Mouse (Mus musculus) ES-Bruce4 (cell line): ENCODE data around the gene Msantd1. TPM values are rescaled to one million over a fixed set of nuclear protein-coding genes. Genes with fewer than 3 reads are reported as not detected.
A peak's percentile ranks its signal among the peaks of the same experiment; 100 is the strongest.
"Not testable (repeated sequence)": the region's sequence is repeated elsewhere in the genome, so short reads cannot be mapped to it uniquely, and the experiment has no call there.

Experiments used
- H3K27ac ChIP-seq: 2 replicates; pipeline ENCODE4 v1.5.1; 2012; ENCODE audit warnings: low read length, inconsistent platforms; ENCODE audit not compliant: insufficient read depth
- H3K27me3 ChIP-seq: 2 replicates; pipeline ENCODE4 v1.6.1; 2012; ENCODE audit warnings: mild to moderate bottlenecking, low read length, inconsistent platforms; ENCODE audit not compliant: control insufficient read depth, poor library complexity, insufficient read depth, severe bottlenecking
- H3K36me3 ChIP-seq: 2 replicates; pipeline ENCODE4 v1.6.1; 2012; ENCODE audit warnings: inconsistent platforms, mild to moderate bottlenecking, low read length, moderate library complexity; ENCODE audit not compliant: control insufficient read depth, poor library complexity, insufficient read depth, severe bottlenecking
- H3K4me1 ChIP-seq: one replicate; pipeline ENCODE4 v1.8.1; 2011; ENCODE audit warnings: low read length; ENCODE audit not compliant: control insufficient read depth, insufficient read depth
- H3K4me3 ChIP-seq: 2 replicates; pipeline ENCODE4 v1.5.1; 2011; ENCODE audit warnings: low read depth, mild to moderate bottlenecking, low read length
- H3K9ac ChIP-seq: 2 replicates; pipeline ENCODE4 v1.6.1; 2012; ENCODE audit warnings: low read depth, mild to moderate bottlenecking, inconsistent platforms; ENCODE audit not compliant: poor library complexity, severe bottlenecking
- H3K9me3 ChIP-seq: replicated peaks from 2 replicates; pipeline ENCODE4 v1.6.1; 2012; ENCODE audit warnings: mild to moderate bottlenecking, low read length, inconsistent platforms; ENCODE audit not compliant: control insufficient read depth, poor library complexity, insufficient read depth, severe bottlenecking
- CTCF ChIP-seq: IDR thresholded peaks from one replicate; pipeline ENCODE4 v1.8.1; 2011; ENCODE audit warnings: low read depth, low read length
- EP300 ChIP-seq: IDR thresholded peaks from 2 replicates; pipeline ENCODE4 v1.6.1; 2011; ENCODE audit warnings: low read depth, low read length; ENCODE audit not compliant: insufficient read depth
- POLR2A ChIP-seq: IDR thresholded peaks from one replicate; pipeline ENCODE4 v1.8.1; 2011; ENCODE audit warnings: low read length; ENCODE audit not compliant: insufficient read depth
- polyA plus RNA-seq: library from polyadenylated mRNA; stranded (reverse); fragments of >200 nt; gene quantifications from 2 replicates; pipeline ENCODE4 v1.2.4, GENCODE M21; 2011; ENCODE audit warnings: low read depth; ENCODE audit not compliant: missing spikeins, insufficient read depth, insufficient read length

Gene Msantd1
- polyA plus RNA-seq = 1.4 TPM in 1 of 2 replicates, not detected in the other

DNA sequence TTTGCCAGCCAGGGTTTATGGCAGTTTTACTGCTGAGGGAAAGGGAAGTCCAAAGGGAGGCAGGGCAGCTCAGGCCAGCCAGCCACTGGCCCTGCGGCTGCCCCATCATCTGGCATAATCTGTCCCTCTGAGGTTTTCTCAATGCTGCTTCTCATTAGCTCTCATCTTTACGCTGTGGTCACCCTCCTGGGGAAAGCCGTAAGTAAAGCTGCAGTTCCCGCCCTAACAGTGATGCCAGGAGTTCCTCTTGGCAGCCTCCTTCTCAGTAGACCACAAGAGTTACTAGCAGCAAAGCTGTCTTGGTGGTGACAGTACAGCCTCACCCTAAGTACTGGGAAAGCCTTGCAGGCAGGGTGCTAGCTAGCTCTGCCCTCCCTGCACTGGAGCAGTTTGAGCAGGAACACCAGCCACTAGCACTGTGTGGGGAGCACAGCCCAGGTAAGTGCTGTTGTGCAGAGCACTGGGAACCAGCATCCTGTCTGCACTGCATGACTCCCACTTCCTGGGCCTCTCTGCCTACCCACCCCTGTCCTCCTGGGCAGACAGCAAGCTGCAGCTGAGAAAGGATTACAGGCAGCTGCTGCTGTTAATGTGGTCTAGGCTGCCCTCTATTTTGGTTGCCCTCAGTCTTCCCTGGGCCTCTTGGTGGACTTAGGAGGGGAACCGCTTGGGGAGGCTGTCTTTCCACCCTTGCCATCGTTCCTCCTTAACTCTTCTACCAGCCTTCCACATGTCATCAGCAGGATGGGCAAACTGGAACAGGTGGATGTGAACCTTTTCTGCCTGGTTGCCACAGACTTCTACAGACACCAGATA, at the start of gene Msantd1:
Msantd1 (plus strand) TSS at position 103 of the 816 bp plus-strand sequence.
- H3K27ac ChIP-seq = no peak within 1 kb of the TSS
- no peaks in the 10 kb centered on the region for H3K9me3 ChIP-seq
- TF ChIP-seq EP300 (no peak), CTCF (no peak), POLR2A (no peak)
- no peaks in the 10 kb centered on the region for H3K4me1 ChIP-seq
- H3K36me3 ChIP-seq = peaks cover 6% of the 10 kb centered on the region
- no peak within 1 kb of the TSS for H3K9ac ChIP-seq
- no peaks in the 10 kb centered on the region for H3K27me3 ChIP-seq
- no peak within 1 kb of the TSS for H3K4me3 ChIP-seq

GRCm38 (mm10) chr5:34865367-34865766, 42.4 kb upstream of the Msantd1 start:
- Histone ChIP-seq H3K9me3 (peaks cover 3% of the 10 kb centered on the region), H3K4me1 (no peaks in the 10 kb centered on the region), H3K9ac (no peak overlapping the region), H3K27ac (no peak overlapping the region), H3K4me3 (no peak overlapping the region), H3K27me3 (no peaks in the 10 kb centered on the region), H3K36me3 (peaks cover 18% of the 10 kb centered on the region)
- TF ChIP-seq CTCF (no peak), POLR2A (no peak), EP300 (no peak)

DNA sequence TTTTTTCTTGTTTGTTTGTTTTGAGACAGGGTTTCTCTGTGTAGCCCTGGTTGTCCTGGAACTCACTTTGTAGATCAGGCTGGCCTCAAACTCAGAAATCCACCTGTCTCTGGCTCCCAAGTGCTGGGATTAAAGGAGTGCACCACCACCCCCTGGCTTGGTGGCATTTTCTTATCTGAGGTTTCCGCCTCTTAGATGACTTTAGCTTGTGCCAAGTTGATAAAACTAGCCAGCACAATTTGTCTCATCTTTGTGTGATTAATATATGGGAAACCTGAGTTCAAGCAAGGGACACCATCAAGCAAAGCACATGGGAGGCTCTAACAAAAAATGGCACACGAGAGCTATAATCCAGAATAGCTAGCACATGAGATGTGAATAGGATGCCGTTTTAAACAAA, 27.5 kb upstream of the Msantd1 start:
- not testable (repeated sequence) for H3K27ac ChIP-seq, H3K27me3 ChIP-seq, H3K4me3 ChIP-seq, H3K9me3 ChIP-seq, H3K4me1 ChIP-seq, H3K9ac ChIP-seq
- peaks cover 10% of the 10 kb centered on the region for H3K36me3 ChIP-seq

- no peak for TF ChIP-seq EP300
- no peak for TF ChIP-seq CTCF
- TF ChIP-seq POLR2A = no peak
- Histone ChIP-seq H3K36me3 (peaks cover 10% of the 10 kb centered on the region), H3K9ac (no peak overlapping the region)
Observed at GRCm38 (mm10) chr5:34881023-34881422, 26.8 kb upstream of the Msantd1 start.

GRCm38 (mm10) chr5:34885250-34885649, 22.6 kb upstream of the Msantd1 start:
- H3K27me3 ChIP-seq = no peaks in the 10 kb centered on the region
- H3K9me3 ChIP-seq = no peaks in the 10 kb centered on the region
- H3K9ac ChIP-seq = no peak overlapping the region
- no peak overlapping the region for H3K27ac ChIP-seq
- peaks cover 3% of the 10 kb centered on the region for H3K36me3 ChIP-seq
- H3K4me1 ChIP-seq = no peaks in the 10 kb centered on the region
- TF ChIP-seq POLR2A (no peak), CTCF (peak; percentile 59), EP300 (no peak)
- no peak overlapping the region for H3K4me3 ChIP-seq

More at GRCm38 (mm10) chr5:34881023-34881422, 26.8 kb upstream of the Msantd1 start:
- H3K27ac ChIP-seq = no peak overlapping the region
- no peak overlapping the region for H3K4me3 ChIP-seq
- no peaks in the 10 kb centered on the region for H3K27me3 ChIP-seq
- no peaks in the 10 kb centered on the region for H3K9me3 ChIP-seq
- H3K4me1 ChIP-seq = no peaks in the 10 kb centered on the region

DNA sequence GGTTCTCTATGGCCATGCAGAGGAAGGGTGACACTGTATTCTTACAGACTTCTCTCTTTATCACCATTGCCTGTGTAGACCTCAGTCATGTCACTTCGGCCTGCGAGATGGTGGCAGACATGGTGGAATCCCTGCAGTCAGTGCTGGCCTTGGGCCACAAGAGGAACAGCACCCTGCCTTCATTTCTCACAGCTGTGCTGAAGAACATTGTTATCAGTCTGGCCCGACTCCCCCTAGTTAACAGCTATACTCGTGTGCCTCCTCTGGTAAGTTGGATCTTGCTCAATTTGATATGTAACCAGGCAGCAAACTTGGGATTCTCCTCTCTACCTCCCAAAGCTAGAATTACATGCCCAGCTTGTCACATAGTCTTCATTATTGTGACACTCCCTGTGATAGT, 18.6 kb upstream of the Msantd1 start:
- H3K4me1 ChIP-seq = no peaks in the 10 kb centered on the region
- H3K9ac ChIP-seq = no peak overlapping the region
- no peaks in the 10 kb centered on the region for H3K9me3 ChIP-seq
- H3K4me3 ChIP-seq = no peak overlapping the region
- H3K27ac ChIP-seq = no peak overlapping the region
- H3K27me3 ChIP-seq = no peaks in the 10 kb centered on the region
- no peak for TF ChIP-seq EP300
- TF ChIP-seq CTCF = no peak
- no peak for TF ChIP-seq POLR2A
- peaks cover 5% of the 10 kb centered on the region; the same call in 1 of the 2 replicates for H3K36me3 ChIP-seq
